Mouse (Mus musculus) intestine, embryonic 14.5 days (tissue): Measurements from ENCODE around the gene Tex35. TPM values are rescaled to one million over a fixed set of nuclear protein-coding genes. Genes with fewer than 3 reads are reported as not detected.

ENCODE experiments used
- ATAC-seq: fragments of 200-750 bp; cut with Nextera tagmentation; replicated peaks from 2 replicates; pipeline ENCODE4 v1.8.0; 2017; ENCODE audit warnings: low read depth, moderate number of reproducible peaks, moderate TSS enrichment, moderate library complexity; ENCODE audit not compliant: low FRiP score, low TSS enrichment
- DNase-seq: peaks from one replicate; pipeline ENCODE4 v3.0.0-alpha.2; 2018; ENCODE audit warnings: low spot score
- H3K27ac ChIP-seq: fragments of 300-500 bp; sonication (generic); 2 replicates; pipeline ENCODE4 v1.5.1; 2014; ENCODE audit warnings: low read depth, mild to moderate bottlenecking, control low read depth
- H3K27me3 ChIP-seq: fragments of 300-500 bp; sonication (generic); replicated peaks from 2 replicates; pipeline ENCODE4 v1.6.1; 2014; ENCODE audit warnings: low read length, control low read depth; ENCODE audit not compliant: control insufficient read depth, insufficient read depth
- H3K36me3 ChIP-seq: fragments of 300-500 bp; sonication (generic); 2 replicates; pipeline ENCODE4 v1.6.1; 2014; ENCODE audit warnings: low read length, control low read depth; ENCODE audit not compliant: control insufficient read depth, insufficient read depth
- H3K4me1 ChIP-seq: fragments of 300-500 bp; sonication (generic); replicated peaks from 2 replicates; pipeline ENCODE4 v1.6.1; 2014; ENCODE audit warnings: low read length, control low read depth, mixed read lengths; ENCODE audit not compliant: control insufficient read depth, insufficient read depth
- H3K4me2 ChIP-seq: fragments of 300-500 bp; sonication (generic); 2 replicates; pipeline ENCODE4 v1.6.1; 2014; ENCODE audit warnings: low read length
- H3K4me3 ChIP-seq: fragments of 300-500 bp; sonication (generic); 2 replicates; pipeline ENCODE4 v1.5.1; 2014; ENCODE audit warnings: low read depth, low read length, control low read depth, mixed read lengths
- H3K9ac ChIP-seq: fragments of 300-500 bp; sonication (generic); 2 replicates; pipeline ENCODE4 v1.6.1; 2014; ENCODE audit warnings: mild to moderate bottlenecking, low read length
- H3K9me3 ChIP-seq: fragments of 300-500 bp; sonication (generic); 2 replicates; pipeline ENCODE4 v1.6.1; 2016; ENCODE audit warnings: low read length, control low read depth; ENCODE audit not compliant: control insufficient read depth
- WGBS: fragments of 180-500 bp; shearing (Covaris S2); extraction: QIAGEN DNeasy Blood & Tissue Kit; methylation state at CpG from one replicate; pipeline ENCODE4 v1.1.7; 2014; 5-methylcytosine and 5-hydroxymethylcytosine counted together
- polyA plus RNA-seq: library from polyadenylated mRNA; unstranded; fragments of >200 nt; fragmentation: Nextera tagmentation; extraction: Ambion mirVana; gene quantifications from 2 replicates; pipeline ENCODE4 v1.2.1, GENCODE M21; 2014

Gene Tex35
- not detected in 2 replicates for polyA plus RNA-seq

- Histone ChIP-seq H3K4me3 (no peak within 1 kb of the TSS), H3K4me1 (no peaks in the 10 kb centered on the region), H3K4me2 (no peak within 1 kb of the TSS), H3K27me3 (no peaks in the 10 kb centered on the region), H3K36me3 (no peaks in the 10 kb centered on the region), H3K9me3 (no peaks in the 10 kb centered on the region), H3K27ac (no peak within 1 kb of the TSS), H3K9ac (no peak within 1 kb of the TSS)
- DNase-seq (no peak), ATAC-seq (no peak)
- WGBS = 89% methylated on average over 4 of the region's 4 CpGs
Measured at GRCm38 (mm10) chr1:157108580-157108979, at the start of gene Tex35. Tex35 (minus strand) TSS chr1:157108680.

GRCm38 (mm10) chr1:157153781-157154180 lies 45.3 kb upstream of the Tex35 start:
- ATAC-seq (no peak), DNase-seq (no peak)
- Histone ChIP-seq H3K9me3 (no peaks in the 10 kb centered on the region), H3K36me3 (peaks cover 6% of the 10 kb centered on the region), H3K27ac (no peak overlapping the region), H3K4me3 (no peak overlapping the region), H3K4me2 (no peak overlapping the region), H3K4me1 (no peaks in the 10 kb centered on the region), H3K9ac (no peak overlapping the region), H3K27me3 (no peaks in the 10 kb centered on the region)

- ATAC-seq (no peak), DNase-seq (no peak)
- Histone ChIP-seq H3K4me3 (no peak overlapping the region), H3K4me1 (no peaks in the 10 kb centered on the region), H3K36me3 (no peaks in the 10 kb centered on the region), H3K27ac (no peak overlapping the region), H3K9ac (no peak overlapping the region), H3K9me3 (no peaks in the 10 kb centered on the region), H3K4me2 (no peak overlapping the region), H3K27me3 (no peaks in the 10 kb centered on the region)
- WGBS = 73% methylated on average over 1 of the region's 1 CpGs
Measured at GRCm38 (mm10) chr1:157150107-157150506, 41.6 kb upstream of the Tex35 start.

- 93% methylated on average over 3 of the region's 3 CpGs for WGBS
- no peak for ATAC-seq
- H3K4me2 ChIP-seq = no peak overlapping the region
- no peaks in the 10 kb centered on the region for H3K9me3 ChIP-seq
- H3K9ac ChIP-seq = no peak overlapping the region
- H3K4me1 ChIP-seq = no peaks in the 10 kb centered on the region
- no peaks in the 10 kb centered on the region for H3K27me3 ChIP-seq
- no peaks in the 10 kb centered on the region for H3K36me3 ChIP-seq
- no peak for DNase-seq
- H3K4me3 ChIP-seq = no peak overlapping the region
- no peak overlapping the region for H3K27ac ChIP-seq
Measured at GRCm38 (mm10) chr1:157144621-157145020, 36.1 kb upstream of the Tex35 start.

- no peaks in the 10 kb centered on the region for H3K4me1 ChIP-seq
- H3K9ac ChIP-seq = no peak overlapping the region
- WGBS = 24% methylated on average over 7 of the region's 7 CpGs
- H3K36me3 ChIP-seq = no peaks in the 10 kb centered on the region
- H3K27ac ChIP-seq = no peak overlapping the region
- no peak overlapping the region for H3K4me3 ChIP-seq
- H3K9me3 ChIP-seq = no peaks in the 10 kb centered on the region
- DNase-seq = no peak
- 0 out of 2 replicates have a peak, but pooled peaks have one; percentile 36 for ATAC-seq
- H3K4me2 ChIP-seq = no peak overlapping the region
- no peaks in the 10 kb centered on the region for H3K27me3 ChIP-seq
Measured at GRCm38 (mm10) chr1:157143326-157143932, 34.9 kb upstream of the Tex35 start.

GRCm38 (mm10) chr1:157141014-157141413 lies 32.5 kb upstream of the Tex35 start:
- no peak overlapping the region for H3K9ac ChIP-seq
- WGBS = 89% methylated on average over 3 of the region's 3 CpGs
- no peak for ATAC-seq

GRCm38 (mm10) chr1:157137854-157138241 lies 29.4 kb upstream of the Tex35 start:
- H3K9ac ChIP-seq = no peak overlapping the region
- H3K27me3 ChIP-seq = no peaks in the 10 kb centered on the region
- ATAC-seq (no peak), DNase-seq (no peak)
- 85% methylated on average over 1 of the region's 1 CpGs for WGBS
- H3K27ac ChIP-seq = no peak overlapping the region
- no peak overlapping the region for H3K4me2 ChIP-seq
- H3K4me3 ChIP-seq = no peak overlapping the region
- H3K36me3 ChIP-seq = no peaks in the 10 kb centered on the region
- H3K4me1 ChIP-seq = no peaks in the 10 kb centered on the region
- no peaks in the 10 kb centered on the region for H3K9me3 ChIP-seq

More at GRCm38 (mm10) chr1:157141014-157141413, 32.5 kb upstream of the Tex35 start:
- DNase-seq = no peak
- no peaks in the 10 kb centered on the region for H3K9me3 ChIP-seq
- no peaks in the 10 kb centered on the region for H3K4me1 ChIP-seq
- no peak overlapping the region for H3K27ac ChIP-seq
- no peak overlapping the region for H3K4me2 ChIP-seq
- H3K36me3 ChIP-seq = no peaks in the 10 kb centered on the region
- H3K4me3 ChIP-seq = no peak overlapping the region
- H3K27me3 ChIP-seq = no peaks in the 10 kb centered on the region

GRCm38 (mm10) chr1:157137132-157137853 lies 28.8 kb upstream of the Tex35 start:
- DNase-seq (no peak), ATAC-seq (no peak)
- Histone ChIP-seq H3K4me2 (no peak overlapping the region), H3K27ac (no peak overlapping the region), H3K9ac (no peak overlapping the region), H3K27me3 (no peaks in the 10 kb centered on the region), H3K36me3 (no peaks in the 10 kb centered on the region), H3K4me3 (no peak overlapping the region), H3K9me3 (no peaks in the 10 kb centered on the region), H3K4me1 (no peaks in the 10 kb centered on the region)
- 88% methylated on average over 9 of the region's 9 CpGs for WGBS

GRCm38 (mm10) chr1:157128219-157128618 lies 19.7 kb upstream of the Tex35 start:
- no peak overlapping the region for H3K4me2 ChIP-seq
- no peaks in the 10 kb centered on the region for H3K9me3 ChIP-seq
- no peak for DNase-seq
- H3K36me3 ChIP-seq = no peaks in the 10 kb centered on the region
- H3K4me3 ChIP-seq = no peak overlapping the region
- 90% methylated on average over 2 of the region's 2 CpGs for WGBS
- no peaks in the 10 kb centered on the region for H3K27me3 ChIP-seq
- no peak overlapping the region for H3K27ac ChIP-seq
- no peak for ATAC-seq
- H3K9ac ChIP-seq = no peak overlapping the region
- no peaks in the 10 kb centered on the region for H3K4me1 ChIP-seq
